Mouse (Mus musculus) bone marrow macrophage, adult 2 months (primary cell): ENCODE data around the gene Polr2c. TPM values are rescaled to one million over a fixed set of nuclear protein-coding genes. Genes with fewer than 3 reads are reported as not detected.
"Not testable (repeated sequence)": the region's sequence is repeated elsewhere in the genome, so short reads cannot be mapped to it uniquely, and the experiment has no call there.

Source experiments
- H3K27ac ChIP-seq: 2 replicates; pipeline ENCODE4 v1.5.1; 2012; ENCODE audit warnings: low read depth, low read length; ENCODE audit not compliant: insufficient read depth
- H3K4me1 ChIP-seq: 2 replicates; pipeline ENCODE4 v1.6.1; 2012; ENCODE audit warnings: low read length; ENCODE audit not compliant: control insufficient read depth, insufficient read depth
- H3K4me3 ChIP-seq: 2 replicates; pipeline ENCODE4 v1.5.1; 2012; ENCODE audit warnings: mild to moderate bottlenecking, low read length, moderate library complexity; ENCODE audit not compliant: insufficient read depth
- CTCF ChIP-seq: IDR thresholded peaks from 2 replicates; pipeline ENCODE4 v1.5.1; 2012; ENCODE audit warnings: low read depth, mild to moderate bottlenecking, low read length, moderate library complexity
- POLR2A ChIP-seq: IDR thresholded peaks from 2 replicates; pipeline ENCODE4 v1.6.1; 2012; ENCODE audit warnings: mild to moderate bottlenecking, low read depth, low read length, borderline replicate concordance
- polyA plus RNA-seq: library from polyadenylated mRNA; stranded (reverse); fragments of >200 nt; gene quantifications from 2 replicates; pipeline ENCODE4 v1.2.4, GENCODE M21; 2012; ENCODE audit not compliant: missing spikeins, insufficient read depth, insufficient read length

Gene Polr2c
- polyA plus RNA-seq, 1 experiment, result 44.9 TPM

DNA sequence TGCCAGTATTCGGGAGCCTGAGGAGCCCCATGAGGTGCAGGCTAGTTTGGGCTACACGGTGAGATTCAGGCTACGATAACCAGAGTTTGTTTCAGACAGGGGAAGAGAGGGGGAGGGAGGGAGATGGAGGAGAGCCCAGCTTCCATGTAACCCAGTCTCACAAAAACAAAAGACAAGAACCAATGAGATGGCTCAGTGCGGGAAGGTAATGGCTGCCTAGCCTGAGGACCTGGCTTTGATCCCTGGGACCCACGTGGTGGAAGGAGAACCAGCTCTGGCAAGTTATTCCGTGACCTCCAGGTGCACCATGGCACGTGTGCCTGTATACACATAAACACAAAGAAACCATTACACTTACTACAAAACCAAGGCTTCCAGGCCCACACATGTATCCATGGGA is 36.7 kb upstream of the Polr2c start:
- Histone ChIP-seq H3K4me1 (no peaks in the 10 kb centered on the region), H3K4me3 (no peak overlapping the region), H3K27ac (no peak overlapping the region)
- TF ChIP-seq CTCF (no peak), POLR2A (no peak)

DNA sequence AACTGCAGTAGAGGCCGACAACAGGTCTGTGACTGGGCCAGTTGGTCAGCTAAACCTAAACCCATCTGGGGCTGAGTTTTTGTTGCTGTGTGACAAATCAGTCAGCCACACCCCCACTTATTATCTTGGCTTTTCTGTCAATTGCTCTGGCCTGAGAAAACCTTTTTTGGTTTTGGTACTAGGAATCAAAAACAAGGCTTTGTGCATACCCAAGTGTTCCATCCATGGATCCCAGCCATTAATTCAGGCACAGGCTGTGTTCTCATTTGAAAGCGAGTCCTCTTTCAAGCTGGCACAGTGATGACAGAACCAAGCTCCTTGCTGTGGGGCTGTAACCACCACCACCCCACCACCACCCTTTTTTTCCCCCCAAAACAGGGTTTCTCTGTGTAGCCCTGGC is 35.9 kb upstream of the Polr2c start:
- Histone ChIP-seq H3K4me3 (no peak overlapping the region), H3K27ac (no peak overlapping the region), H3K4me1 (no peaks in the 10 kb centered on the region)
- no peak for TF ChIP-seq POLR2A
- TF ChIP-seq CTCF, result no peak

DNA sequence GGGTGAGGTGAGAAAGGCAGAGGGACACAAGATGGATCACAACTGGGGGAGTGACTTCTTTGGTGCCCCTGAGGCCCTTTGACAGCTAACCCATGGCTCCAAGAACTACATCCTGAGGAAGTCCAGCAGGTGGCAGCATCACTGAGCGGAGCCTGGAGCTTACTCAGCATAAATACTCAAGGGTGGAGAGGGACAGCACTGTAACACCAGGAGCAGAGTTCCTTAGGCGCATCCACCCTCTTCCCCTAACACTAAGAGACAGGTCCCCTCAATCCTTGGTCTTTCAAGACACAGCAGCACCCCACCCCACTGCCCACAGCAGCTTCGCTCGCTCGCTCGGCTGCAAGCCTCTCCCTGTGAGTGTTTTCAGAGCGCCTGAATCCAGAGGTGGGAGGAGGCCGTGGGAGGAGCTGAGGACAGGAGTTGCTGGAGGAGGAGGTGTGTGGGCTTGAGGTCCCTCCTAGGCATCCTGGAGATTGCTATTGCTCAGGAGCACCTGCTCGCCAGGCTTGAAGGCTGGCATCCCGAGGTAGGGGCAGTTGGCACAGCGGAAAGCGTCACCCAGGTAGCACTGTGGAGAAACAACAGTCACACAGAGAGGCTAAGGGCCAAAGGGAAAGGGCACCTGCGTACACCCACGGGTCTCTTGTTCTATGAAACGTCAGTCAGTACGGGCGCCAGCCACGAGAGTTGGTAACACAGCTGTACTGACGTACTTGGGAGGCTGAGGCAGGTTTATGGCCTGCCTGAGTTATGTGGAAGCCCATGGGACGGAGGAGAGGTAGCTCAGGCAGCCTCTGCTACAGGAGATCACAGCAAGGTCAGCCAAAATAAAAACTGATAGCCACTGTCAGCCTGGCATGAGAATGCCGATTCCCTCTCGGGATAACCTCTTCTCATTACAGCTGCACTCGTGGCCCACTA is 34.4 kb upstream of the Polr2c start:
- TF ChIP-seq CTCF (0 out of 2 replicates have a peak, but pooled peaks have one; percentile 21), POLR2A (no peak)
- no peak overlapping the region for H3K27ac ChIP-seq

DNA sequence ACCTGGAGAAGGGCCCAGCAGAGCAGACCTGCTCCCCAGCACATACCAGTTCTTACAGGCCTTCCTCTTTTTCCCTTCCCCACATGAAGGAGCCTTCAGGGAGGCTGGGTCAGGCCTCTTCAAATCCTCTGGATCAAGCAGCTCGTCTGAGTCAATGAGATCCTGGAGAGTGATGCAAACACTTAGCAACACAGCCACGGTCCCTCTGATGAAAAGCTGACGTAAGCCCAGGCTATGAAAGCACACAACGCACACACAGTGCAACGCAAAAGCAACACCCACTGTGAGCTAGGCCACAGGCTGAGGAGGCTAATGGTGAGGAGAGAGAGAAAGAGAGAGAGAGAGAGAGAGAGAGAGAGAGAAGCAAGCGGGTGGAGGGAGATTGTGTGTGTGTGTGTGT is 32.1 kb upstream of the Polr2c start:
- no peak for TF ChIP-seq CTCF
- no peak for TF ChIP-seq POLR2A
- Histone ChIP-seq H3K4me1 (no peaks in the 10 kb centered on the region), H3K27ac (no peak overlapping the region), H3K4me3 (no peak overlapping the region)

More for the DNA sequence above, 34.4 kb upstream of the Polr2c start:
- no peak overlapping the region for H3K4me3 ChIP-seq
- H3K4me1 ChIP-seq, result no peaks in the 10 kb centered on the region

DNA sequence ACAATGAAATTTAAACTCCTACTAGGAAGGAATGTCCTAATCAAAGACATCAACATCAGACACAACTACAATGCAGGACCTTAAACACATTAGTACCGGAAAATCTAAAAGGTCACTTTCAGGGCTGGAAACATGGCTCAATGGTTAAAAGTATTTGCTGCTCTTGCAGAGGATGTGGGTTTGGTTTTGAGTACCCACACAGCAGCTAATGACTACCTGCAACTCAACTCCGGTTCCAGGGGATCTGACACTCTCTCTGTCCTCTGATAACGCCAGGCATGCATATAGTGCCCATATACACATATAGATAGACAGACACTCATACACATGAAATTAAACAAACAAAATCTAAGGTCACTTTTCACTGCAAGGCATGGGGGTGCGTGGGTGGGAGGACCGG is 31.0 kb upstream of the Polr2c start:
- no peak overlapping the region for H3K4me3 ChIP-seq

DNA sequence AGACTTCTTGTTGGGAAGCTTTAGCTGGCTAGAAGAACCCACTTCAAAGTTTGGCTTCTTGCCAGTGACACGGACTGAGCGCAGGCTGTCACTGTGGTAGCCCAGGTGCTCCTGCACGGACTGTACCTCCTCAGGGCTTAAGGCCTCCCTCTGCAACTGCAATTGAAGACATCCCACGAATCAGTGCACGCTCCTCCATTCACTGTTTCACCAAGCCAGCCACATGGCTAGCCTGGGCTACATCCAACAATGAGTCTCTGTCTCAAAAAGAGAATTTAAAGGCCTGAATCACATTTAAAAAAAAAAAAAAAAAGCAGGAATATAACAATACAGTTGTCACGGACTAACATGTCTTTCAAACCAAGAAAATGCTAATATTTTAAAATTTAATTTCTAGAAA is 29.0 kb upstream of the Polr2c start:
- TF ChIP-seq CTCF, result no peak
- TF ChIP-seq POLR2A, result no peak
- Histone ChIP-seq H3K4me1 (no peaks in the 10 kb centered on the region), H3K27ac (no peak overlapping the region), H3K4me3 (no peak overlapping the region)

More for the DNA sequence above, 31.0 kb upstream of the Polr2c start:
- H3K4me1 ChIP-seq, result no peaks in the 10 kb centered on the region
- TF ChIP-seq CTCF (no peak), POLR2A (no peak)
- H3K27ac ChIP-seq, result no peak overlapping the region

DNA sequence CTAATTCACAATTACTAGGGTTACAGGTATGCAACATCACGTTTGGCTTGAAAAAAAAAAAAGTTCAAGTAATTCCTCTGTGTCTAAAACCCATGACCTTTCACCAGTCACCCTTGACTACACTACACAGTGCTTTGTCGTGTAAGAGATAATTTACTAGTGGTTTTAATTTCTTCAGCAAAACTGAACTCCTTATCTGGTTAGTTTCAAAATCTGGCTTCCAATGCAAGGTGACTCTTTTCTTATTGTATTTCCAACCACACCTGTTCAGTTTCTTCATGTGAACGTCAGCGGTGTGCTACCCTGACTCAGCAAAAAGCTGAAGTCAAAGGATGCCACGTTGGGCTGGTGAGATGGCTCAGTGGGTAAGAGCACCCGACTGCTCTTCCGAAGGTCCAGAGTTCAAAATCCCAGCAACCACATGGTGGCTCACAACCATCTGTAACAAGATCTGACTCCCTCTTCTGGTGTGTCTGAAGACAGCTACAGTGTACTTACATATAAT is 23.3 kb upstream of the Polr2c start:
- not testable (repeated sequence) for H3K27ac ChIP-seq, H3K4me3 ChIP-seq
- peaks cover 13% of the 10 kb centered on the region for H3K4me1 ChIP-seq

DNA sequence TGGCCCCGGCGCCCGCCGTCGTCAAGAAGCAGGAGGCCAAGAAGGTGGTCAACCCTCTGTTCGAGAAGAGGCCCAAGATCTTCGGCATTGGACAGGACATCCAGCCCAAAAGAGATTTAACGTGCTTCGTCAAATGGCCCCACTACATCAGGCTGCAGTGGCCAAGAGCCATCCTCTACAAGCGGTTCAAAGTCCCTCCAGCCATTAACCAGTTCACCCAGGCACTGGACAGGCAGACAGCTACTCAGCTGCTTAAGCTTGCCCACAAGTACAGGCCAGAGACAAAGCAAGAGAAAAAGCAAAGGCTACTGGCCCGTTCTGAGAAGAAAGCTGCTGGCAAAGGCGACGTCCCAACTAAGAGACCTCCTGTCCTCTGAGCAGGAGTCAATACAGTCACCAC is 21.5 kb upstream of the Polr2c start:
- H3K4me3 ChIP-seq, H3K27ac ChIP-seq: not testable (repeated sequence)
- peaks cover 13% of the 10 kb centered on the region for H3K4me1 ChIP-seq

DNA sequence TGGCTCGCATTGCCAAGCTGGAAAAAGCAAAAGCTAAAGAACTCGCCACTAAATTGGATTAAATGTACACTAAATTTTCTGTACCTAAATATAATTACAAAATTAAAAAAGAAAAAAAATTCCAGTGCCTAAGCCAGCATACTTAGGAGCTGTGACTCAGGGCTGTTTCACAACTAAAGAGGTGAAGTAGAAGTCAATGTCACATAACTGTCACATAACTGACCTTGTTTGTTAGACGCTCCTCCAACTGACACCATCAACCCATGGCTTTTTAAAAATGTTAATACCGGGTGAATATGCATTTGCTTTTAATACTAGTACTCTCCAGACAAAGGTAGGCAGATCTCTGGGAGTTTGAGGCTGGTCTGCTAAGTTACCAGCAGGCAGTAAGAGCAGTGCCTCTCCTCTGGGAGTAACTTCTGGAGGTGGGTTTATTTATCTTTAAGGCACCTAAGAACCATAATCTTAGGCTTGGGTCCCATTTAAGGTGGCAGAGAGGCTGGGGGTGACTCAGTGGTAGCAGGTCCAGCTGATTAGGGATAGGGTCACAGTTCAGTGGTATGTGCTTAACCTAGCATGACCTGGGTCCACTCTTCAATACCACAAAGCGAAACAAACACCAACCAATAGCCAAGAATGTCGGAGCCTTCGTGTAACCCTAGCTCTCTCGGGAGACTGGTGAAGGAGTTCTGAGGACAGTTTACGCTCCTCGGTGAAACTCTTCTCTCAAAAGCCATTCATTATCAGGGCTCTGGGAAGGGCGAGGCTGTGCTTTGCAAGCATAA is 20.6 kb upstream of the Polr2c start:
- Histone ChIP-seq H3K4me1 (peaks cover 13% of the 10 kb centered on the region), H3K27ac (no peak overlapping the region), H3K4me3 (peak overlapping the region; percentile 74)
- TF ChIP-seq CTCF, result no peak
- TF ChIP-seq POLR2A, result no peak
